Comparison of ENCODE assay signal across 8 mouse cellular contexts in genomic region chr4:108848505-108848848, GRCm38 (mm10). TPM values are rescaled to one million over a fixed set of nuclear protein-coding genes. Genes with fewer than 3 reads are reported as not detected.
DNase-seq lines count a peak whose midpoint lies in the region; ATAC-seq and TF ChIP-seq lines count a peak whose summit lies in the region.

Gene A730015C16Rik, minus strand, starts transcription at chr4:108848619.

- DNase-seq in layer of hippocampus, adult 2 months (ENCODE audit: low spot score in 2 of 2), result no peak
- DNase-seq in layer of hippocampus, adult 18-20 months (ENCODE audit: low spot score in 2 of 2), result no peak
- DNase-seq in NIH3T3 (ENCODE audit: low read depth), result peak; percentile 54
- no peak for DNase-seq in hindbrain, embryonic 10.5 days (ENCODE audit: low spot score)
- DNase-seq in lung, postnatal 0 days (ENCODE audit: low spot score), result peak; percentile 40
- DNase-seq in Muller cell, postnatal 12 days (ENCODE audit: inconsistent ontology term), result no peak

- peaks cover 33% of the 10 kb centered on the region for H3K36me3 ChIP-seq in hindbrain, embryonic 10.5 days
- H3K36me3 ChIP-seq in lung, postnatal 0 days (ENCODE audit: insufficient read depth, low read length), result no peaks in the 10 kb centered on the region
- H3K36me3 ChIP-seq in stomach, embryonic 14.5 days (ENCODE audit: control insufficient read depth, insufficient read depth, low read length), result peaks cover 6% of the 10 kb centered on the region; the same call in 1 of the 2 replicates

- no peaks in the 10 kb centered on the region for H3K9me3 ChIP-seq in hindbrain, embryonic 10.5 days
- H3K9me3 ChIP-seq in lung, postnatal 0 days (ENCODE audit: low read length), result no peaks in the 10 kb centered on the region
- H3K9me3 ChIP-seq in stomach, embryonic 14.5 days (ENCODE audit: control insufficient read depth, low read depth, low read length), result no peaks in the 10 kb centered on the region

- H3K27ac ChIP-seq in layer of hippocampus, adult 2 months, result peak within 1 kb of the TSS; percentile 93
- peak within 1 kb of the TSS; percentile 89 for H3K27ac ChIP-seq in hindbrain, embryonic 10.5 days
- peak within 1 kb of the TSS; percentile 95 for H3K27ac ChIP-seq in lung, postnatal 0 days (ENCODE audit: low read length)
- H3K27ac ChIP-seq in stomach, embryonic 14.5 days (ENCODE audit: low read length), result peak within 1 kb of the TSS; percentile 90

- no peaks in the 10 kb centered on the region for H3K27me3 ChIP-seq in hindbrain, embryonic 10.5 days (ENCODE audit: insufficient read depth, poor library complexity, severe bottlenecking)
- no peaks in the 10 kb centered on the region for H3K27me3 ChIP-seq in lung, postnatal 0 days (replicated peaks; ENCODE audit: insufficient read depth, low read length)
- H3K27me3 ChIP-seq in stomach, embryonic 14.5 days (ENCODE audit: control insufficient read depth, insufficient read depth, low read length), result no peaks in the 10 kb centered on the region

- H3K9ac ChIP-seq in lung, postnatal 0 days (replicated peaks; ENCODE audit: low read depth), result peak within 1 kb of the TSS; percentile 71
- peak within 1 kb of the TSS; percentile 73 for H3K9ac ChIP-seq in stomach, embryonic 14.5 days (replicated peaks; ENCODE audit: low read depth, low read length)

- peaks cover 27% of the 10 kb centered on the region for H3K4me1 ChIP-seq in hindbrain, embryonic 10.5 days (replicated peaks)
- peaks cover 9% of the 10 kb centered on the region; the same call in 1 of the 2 replicates for H3K4me1 ChIP-seq in lung, postnatal 0 days (ENCODE audit: insufficient read depth, low read depth, low read length)
- peaks cover 15% of the 10 kb centered on the region for H3K4me1 ChIP-seq in stomach, embryonic 14.5 days (ENCODE audit: control insufficient read depth, insufficient read depth, low read length)

- 14% methylated on average over 20 of the region's 20 CpGs for WGBS in hindbrain, embryonic 10.5 days
- 5% methylated on average over 20 of the region's 20 CpGs for WGBS in lung, postnatal 0 days
- 9% methylated on average over 20 of the region's 20 CpGs for WGBS in stomach, embryonic 14.5 days

- no peak for TF ChIP-seq EP300 in lung, postnatal 0 days (IDR thresholded peaks at IDR 0.05)

- ATAC-seq in common myeloid progenitor, adult 5-6 weeks (replicated peaks; ENCODE audit: low read depth, poor library complexity, severe bottlenecking), result peak; percentile 30
- ATAC-seq in lung, postnatal 0 days, result peak; percentile 25
- no peak for ATAC-seq in stomach, embryonic 14.5 days (ENCODE audit: insufficient number of reproducible peaks, insufficient read depth, low FRiP score, low read depth)

- no peak for TF ChIP-seq CTCF in layer of hippocampus, adult 2 months (conservative IDR thresholded peaks at IDR 0.05)
- TF ChIP-seq CTCF in lung, postnatal 0 days (IDR thresholded peaks at IDR 0.05), result no peak

- peak within 1 kb of the TSS; percentile 80 for H3K4me3 ChIP-seq in layer of hippocampus, adult 2 months
- peak within 1 kb of the TSS; percentile 91 for H3K4me3 ChIP-seq in hindbrain, embryonic 10.5 days
- H3K4me3 ChIP-seq in lung, postnatal 0 days (ENCODE audit: low read depth, low read length), result peak within 1 kb of the TSS; percentile 81
- H3K4me3 ChIP-seq in stomach, embryonic 14.5 days (ENCODE audit: low read depth, low read length), result peak within 1 kb of the TSS; percentile 90

- H3K4me2 ChIP-seq in lung, postnatal 0 days (replicated peaks; ENCODE audit: low read depth, low read length), result peak within 1 kb of the TSS; percentile 91
- H3K4me2 ChIP-seq in stomach, embryonic 14.5 days (replicated peaks; ENCODE audit: low read depth, low read length), result peak within 1 kb of the TSS; percentile 95

RNA-seq across cellular contexts. Expression of gene A730015C16Rik, which starts in this region (rescaled TPM):
- total RNA-seq in layer of hippocampus, adult 2 months (2021), result not detected
- not detected for total RNA-seq in layer of hippocampus, adult 18-20 months (2021)
- 0.73 and 1.9 TPM in 2 replicates for total RNA-seq in common myeloid progenitor, adult 5-6 weeks (2017)
- polyA plus RNA-seq in hindbrain, embryonic 10.5 days (2016; fragmentation: Nextera tagmentation; extraction: Ambion mirVana), result 1.5 and 1.8 TPM in 2 replicates
- polyA plus RNA-seq in lung, postnatal 0 days (2015; fragmentation: Nextera tagmentation; extraction: Ambion mirVana), result 1.7 and 1.9 TPM in 2 replicates
- 0.58 and 1.9 TPM in 2 replicates for polyA plus RNA-seq in stomach, embryonic 14.5 days (2014; fragmentation: Nextera tagmentation; extraction: Ambion mirVana)

Comparison
In these comparisons a context has a peak if more than half of its experiments do, and no peak if none do; other contexts are left out.
1. DNase-seq: peak in NIH3T3 (single experiment) and lung, postnatal 0 days (single experiment); none in layer of hippocampus, adult 2 months (0 of 2), layer of hippocampus, adult 18-20 months (0 of 2), hindbrain, embryonic 10.5 days (single experiment) and Muller cell, postnatal 12 days (single experiment).
2. Peak in every context shown above with its lines, with median percentiles within 50 percentile points of each other: H3K27ac ChIP-seq and H3K4me3 ChIP-seq.